Mouse (Mus musculus): Measurements from ENCODE around the gene Myb. TPM values are rescaled to one million over a fixed set of nuclear protein-coding genes. Genes with fewer than 3 reads are reported as not detected.

The Myb gene
- polyA plus RNA-seq, 1 experiment: 10.4 TPM

- H3K4me3 ChIP-seq (ENCODE audit: extremely low read depth, insufficient read depth, insufficient read length): no peak overlapping the region
- H3K36me3 ChIP-seq (ENCODE audit: control insufficient read depth, insufficient read depth, low read length): no peaks in the 10 kb centered on the region
- WGBS: 73% methylated on average over 8 of the region's 8 CpGs
- peaks cover 15% of the 10 kb centered on the region for H3K4me1 ChIP-seq (ENCODE audit: control insufficient read depth, insufficient read depth, insufficient read length)
- no peak overlapping the region for H3K27ac ChIP-seq (ENCODE audit: insufficient read depth, low read length)
- H3K27me3 ChIP-seq (ENCODE audit: control insufficient read depth, insufficient read depth, low read length): no peaks in the 10 kb centered on the region
- TF ChIP-seq CTCF (IDR thresholded peaks at IDR 0.05; ENCODE audit: extremely low read depth, insufficient read depth, insufficient read length, insufficient replicate concordance) (no peak), POLR2A (IDR thresholded peaks at IDR 0.05; ENCODE audit: low read depth, low read length) (no peak)
- DNase-seq (ENCODE audit: low read depth in 1 of 2, low spot score in 2 of 2): no peak
These were observed 69.7 kb downstream of the Myb start for GRCm38 (mm10) chr10:21090922-21091700.

- no peak for TF ChIP-seq CTCF (IDR thresholded peaks at IDR 0.05; ENCODE audit: extremely low read depth, insufficient read depth, insufficient read length, insufficient replicate concordance)
- no peak for TF ChIP-seq POLR2A (IDR thresholded peaks at IDR 0.05; ENCODE audit: low read depth, low read length)
- Histone ChIP-seq H3K4me1 (ENCODE audit: control insufficient read depth, insufficient read depth, insufficient read length) (peaks cover 15% of the 10 kb centered on the region), H3K27ac (ENCODE audit: insufficient read depth, low read length) (no peak overlapping the region), H3K4me3 (ENCODE audit: extremely low read depth, insufficient read depth, insufficient read length) (no peak overlapping the region), H3K36me3 (ENCODE audit: control insufficient read depth, insufficient read depth, low read length) (no peaks in the 10 kb centered on the region), H3K27me3 (ENCODE audit: control insufficient read depth, insufficient read depth, low read length) (no peaks in the 10 kb centered on the region)
- no peak for DNase-seq (ENCODE audit: low read depth in 1 of 2, low spot score in 2 of 2)
- WGBS: 88% methylated on average over 3 of the region's 3 CpGs
These were observed 71.2 kb downstream of the Myb start for GRCm38 (mm10) chr10:21089541-21089940.

GRCm38 (mm10) chr10:21087614-21088232, 73.1 kb downstream of the Myb start:
- Histone ChIP-seq H3K4me1 (ENCODE audit: control insufficient read depth, insufficient read depth, insufficient read length) (peaks cover 9% of the 10 kb centered on the region; the same call in 1 of the 2 replicates), H3K27ac (ENCODE audit: insufficient read depth, low read length) (no peak overlapping the region), H3K27me3 (ENCODE audit: control insufficient read depth, insufficient read depth, low read length) (no peaks in the 10 kb centered on the region), H3K36me3 (ENCODE audit: control insufficient read depth, insufficient read depth, low read length) (no peaks in the 10 kb centered on the region), H3K4me3 (ENCODE audit: extremely low read depth, insufficient read depth, insufficient read length) (no peak overlapping the region)
- TF ChIP-seq POLR2A (IDR thresholded peaks at IDR 0.05; ENCODE audit: low read depth, low read length): no peak
- TF ChIP-seq CTCF (IDR thresholded peaks at IDR 0.05; ENCODE audit: extremely low read depth, insufficient read depth, insufficient read length, insufficient replicate concordance): no peak
- DNase-seq (ENCODE audit: low read depth in 1 of 2, low spot score in 2 of 2): no peak
- WGBS: 86% methylated on average over 3 of the region's 3 CpGs

- H3K27me3 ChIP-seq (ENCODE audit: control insufficient read depth, insufficient read depth, low read length): no peaks in the 10 kb centered on the region
- TF ChIP-seq CTCF (IDR thresholded peaks at IDR 0.05; ENCODE audit: extremely low read depth, insufficient read depth, insufficient read length, insufficient replicate concordance) (no peak), POLR2A (IDR thresholded peaks at IDR 0.05; ENCODE audit: low read depth, low read length) (no peak)
- no peak overlapping the region for H3K27ac ChIP-seq (ENCODE audit: insufficient read depth, low read length)
- 64% methylated on average over 5 of the region's 5 CpGs for WGBS
- no peak for DNase-seq (ENCODE audit: low read depth in 1 of 2, low spot score in 2 of 2)
- H3K4me1 ChIP-seq (ENCODE audit: control insufficient read depth, insufficient read depth, insufficient read length): peaks cover 3% of the 10 kb centered on the region; the same call in 1 of the 2 replicates
- no peaks in the 10 kb centered on the region for H3K36me3 ChIP-seq (ENCODE audit: control insufficient read depth, insufficient read depth, low read length)
- no peak overlapping the region for H3K4me3 ChIP-seq (ENCODE audit: extremely low read depth, insufficient read depth, insufficient read length)
These were observed 75.7 kb downstream of the Myb start for GRCm38 (mm10) chr10:21085044-21085443.

- no peak overlapping the region for H3K4me3 ChIP-seq (ENCODE audit: extremely low read depth, insufficient read depth, insufficient read length)
- no peaks in the 10 kb centered on the region for H3K27me3 ChIP-seq (ENCODE audit: control insufficient read depth, insufficient read depth, low read length)
- no peak for TF ChIP-seq POLR2A (IDR thresholded peaks at IDR 0.05; ENCODE audit: low read depth, low read length)
- TF ChIP-seq CTCF (IDR thresholded peaks at IDR 0.05; ENCODE audit: extremely low read depth, insufficient read depth, insufficient read length, insufficient replicate concordance): no peak
- H3K36me3 ChIP-seq (ENCODE audit: control insufficient read depth, insufficient read depth, low read length): no peaks in the 10 kb centered on the region
- 11% methylated on average over 8 of the region's 8 CpGs for WGBS
- H3K4me1 ChIP-seq (ENCODE audit: control insufficient read depth, insufficient read depth, insufficient read length): peaks cover 4% of the 10 kb centered on the region; the same call in 1 of the 2 replicates
- DNase-seq (ENCODE audit: low read depth in 1 of 2, low spot score in 2 of 2): no peak
- no peak overlapping the region for H3K27ac ChIP-seq (ENCODE audit: insufficient read depth, low read length)
These were observed 77.3 kb downstream of the Myb start for GRCm38 (mm10) chr10:21083391-21083918.

- no peak overlapping the region for H3K4me3 ChIP-seq (ENCODE audit: extremely low read depth, insufficient read depth, insufficient read length)
- 70% methylated on average over 8 of the region's 8 CpGs for WGBS
- peaks cover 4% of the 10 kb centered on the region; the same call in 1 of the 2 replicates for H3K4me1 ChIP-seq (ENCODE audit: control insufficient read depth, insufficient read depth, insufficient read length)
- H3K27me3 ChIP-seq (ENCODE audit: control insufficient read depth, insufficient read depth, low read length): no peaks in the 10 kb centered on the region
- no peak for DNase-seq (ENCODE audit: low read depth in 1 of 2, low spot score in 2 of 2)
- H3K36me3 ChIP-seq (ENCODE audit: control insufficient read depth, insufficient read depth, low read length): no peaks in the 10 kb centered on the region
- H3K27ac ChIP-seq (ENCODE audit: insufficient read depth, low read length): no peak overlapping the region
- TF ChIP-seq CTCF (IDR thresholded peaks at IDR 0.05; ENCODE audit: extremely low read depth, insufficient read depth, insufficient read length, insufficient replicate concordance): no peak
- TF ChIP-seq POLR2A (IDR thresholded peaks at IDR 0.05; ENCODE audit: low read depth, low read length): no peak
These were observed 78.3 kb downstream of the Myb start for GRCm38 (mm10) chr10:21082447-21082846.
